Mouse (Mus musculus) splenic B cell, adult 2 months (primary cell): ENCODE data around the gene Nxn.

Experiments used
- DNase-seq: peaks from one replicate; pipeline ENCODE4 v3.0.0-alpha.2; 2011; ENCODE audit warnings: low read depth, low spot score
- H3K27me3 ChIP-seq: 2 replicates; pipeline ENCODE4 v1.6.1; 2012; ENCODE audit warnings: mild to moderate bottlenecking, low read length, moderate library complexity, mixed read lengths; ENCODE audit not compliant: control insufficient read depth, poor library complexity, insufficient read depth, severe bottlenecking
- H3K36me3 ChIP-seq: 2 replicates; pipeline ENCODE4 v1.6.1; 2012; ENCODE audit warnings: mild to moderate bottlenecking, low read length, moderate library complexity, mixed read lengths; ENCODE audit not compliant: control insufficient read depth, poor library complexity, insufficient read depth, severe bottlenecking

Gene Nxn

DNA sequence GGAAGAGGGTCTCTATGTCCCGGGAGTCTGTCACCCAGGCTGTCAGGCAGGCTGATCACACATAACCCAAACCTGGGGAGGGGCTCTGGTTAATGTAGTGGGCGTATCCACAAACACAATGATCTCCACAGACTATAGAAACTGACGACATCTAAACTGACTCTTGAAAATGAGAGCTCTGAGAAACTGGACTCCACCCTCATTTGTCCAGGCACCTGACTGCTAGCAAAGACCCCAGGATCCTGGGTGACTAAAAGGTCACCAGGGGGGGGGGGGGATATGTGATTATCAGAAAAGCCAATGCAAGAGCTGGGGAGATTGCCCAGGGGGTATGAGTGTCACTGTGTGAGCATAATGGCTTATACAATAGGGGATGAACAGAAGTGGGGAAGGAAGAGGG lies 13.2 kb downstream of the Nxn start:
- H3K27me3 ChIP-seq = no peaks in the 10 kb centered on the region; the same call in 1 of the 2 replicates
- DNase-seq = no peak
- H3K36me3 ChIP-seq = no peaks in the 10 kb centered on the region

DNA sequence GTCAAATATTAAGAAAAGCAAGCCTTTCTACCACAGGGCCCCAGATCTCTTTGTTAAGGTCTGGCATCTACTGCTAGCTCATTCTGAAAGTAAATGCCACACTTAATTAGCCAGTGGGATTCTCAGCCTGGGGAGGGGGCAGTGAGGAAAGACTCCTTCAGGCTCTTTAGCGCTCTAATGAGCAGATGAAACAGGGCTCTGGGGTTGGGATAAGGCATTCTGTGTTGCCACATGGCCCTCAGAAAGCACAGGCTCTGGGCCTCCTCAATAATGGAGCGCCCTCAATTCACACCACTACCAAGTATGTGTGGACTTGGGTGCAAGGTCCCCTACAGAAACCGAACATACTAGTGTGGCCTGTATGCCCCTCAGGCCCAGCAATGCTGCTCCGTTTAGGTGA lies 13.9 kb downstream of the Nxn start:
- Histone ChIP-seq H3K27me3 (no peaks in the 10 kb centered on the region; the same call in 1 of the 2 replicates), H3K36me3 (no peaks in the 10 kb centered on the region)
- no peak for DNase-seq

DNA sequence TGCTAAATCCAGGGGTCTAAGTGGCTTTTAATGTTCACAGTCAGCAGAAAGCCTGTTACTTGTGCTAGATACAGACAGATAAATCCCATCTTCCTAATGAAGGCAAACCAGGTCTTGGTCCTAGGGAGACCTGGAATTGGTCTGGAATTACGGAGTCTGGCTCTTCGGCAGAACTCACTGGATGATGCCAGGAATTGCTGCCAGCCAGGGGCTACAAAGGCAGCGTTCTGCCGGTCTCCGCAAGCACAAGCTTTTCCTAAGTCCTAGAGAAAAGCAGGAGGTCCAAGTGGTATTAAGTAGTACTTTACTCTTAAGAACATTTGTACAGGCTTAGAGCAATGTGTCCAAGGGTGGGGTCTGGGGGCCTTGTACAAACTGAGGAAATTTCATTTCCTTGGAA lies 14.6 kb downstream of the Nxn start:
- DNase-seq = no peak
- Histone ChIP-seq H3K27me3 (no peaks in the 10 kb centered on the region; the same call in 1 of the 2 replicates), H3K36me3 (no peaks in the 10 kb centered on the region)

DNA sequence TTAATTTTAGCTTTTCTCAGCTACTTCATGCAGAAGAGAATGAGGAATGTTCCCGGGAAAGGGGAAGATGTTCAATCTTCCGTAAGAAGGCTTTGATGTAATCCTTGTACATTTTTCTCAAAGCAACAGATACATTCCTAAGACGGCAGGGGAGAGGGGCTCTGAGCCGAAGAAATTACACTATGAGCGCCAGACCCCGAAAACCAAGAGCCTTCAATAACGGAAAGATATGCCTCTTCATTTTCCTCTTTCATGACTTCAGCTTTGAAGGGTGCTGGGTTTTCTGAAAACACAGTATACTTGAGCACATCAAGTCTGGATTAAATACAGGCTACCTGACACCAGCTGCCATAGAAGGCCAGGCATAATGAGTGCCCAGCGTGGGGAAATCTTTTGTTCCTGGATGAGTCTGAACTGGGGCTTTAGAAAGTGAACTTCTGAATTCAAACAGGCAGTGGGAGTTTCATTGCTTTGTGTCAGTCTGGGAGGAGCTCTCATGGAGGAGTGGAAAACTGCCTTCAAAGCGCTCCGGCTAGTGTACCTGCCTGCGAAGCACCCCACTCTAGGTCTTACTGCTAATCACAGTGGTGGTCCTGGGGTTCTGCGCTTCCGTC lies 16.1 kb downstream of the Nxn start:
- no peaks in the 10 kb centered on the region for H3K36me3 ChIP-seq
- DNase-seq = no peak
- no peaks in the 10 kb centered on the region; the same call in 1 of the 2 replicates for H3K27me3 ChIP-seq

DNA sequence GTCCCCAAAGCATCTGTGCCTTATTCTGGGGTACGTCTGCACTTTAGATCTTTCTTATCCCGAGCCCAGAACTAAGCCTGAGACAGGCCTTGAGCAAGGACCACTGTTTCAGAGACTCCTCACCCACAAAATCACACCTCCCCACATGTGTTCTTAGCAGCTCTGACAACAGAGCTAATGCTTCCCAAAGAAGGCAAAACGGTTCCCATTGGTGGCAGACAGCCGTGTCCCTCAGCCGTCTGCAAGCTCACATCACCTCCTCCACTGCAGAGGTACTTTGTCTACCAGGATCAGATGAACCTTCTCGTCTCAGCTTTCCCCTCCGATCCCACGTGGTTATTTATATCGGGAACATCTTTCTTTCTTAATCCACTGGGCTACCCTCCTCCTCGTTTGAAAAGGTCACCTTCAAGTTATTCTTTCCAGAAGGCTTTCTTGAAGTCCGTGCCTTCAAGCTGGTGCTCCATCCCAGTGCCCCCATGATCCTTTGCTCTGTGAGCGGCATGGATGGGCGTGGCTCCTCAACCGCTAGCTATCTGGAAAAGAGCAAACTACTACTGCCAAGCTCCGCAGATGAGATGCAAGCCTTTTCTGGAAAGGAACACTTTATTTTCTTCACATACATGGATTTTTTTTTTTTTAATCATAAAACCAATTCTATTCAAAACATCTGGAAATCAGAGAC lies 17.6 kb downstream of the Nxn start:
- H3K27me3 ChIP-seq = no peaks in the 10 kb centered on the region; the same call in 1 of the 2 replicates
- H3K36me3 ChIP-seq = no peaks in the 10 kb centered on the region
- DNase-seq = no peak

DNA sequence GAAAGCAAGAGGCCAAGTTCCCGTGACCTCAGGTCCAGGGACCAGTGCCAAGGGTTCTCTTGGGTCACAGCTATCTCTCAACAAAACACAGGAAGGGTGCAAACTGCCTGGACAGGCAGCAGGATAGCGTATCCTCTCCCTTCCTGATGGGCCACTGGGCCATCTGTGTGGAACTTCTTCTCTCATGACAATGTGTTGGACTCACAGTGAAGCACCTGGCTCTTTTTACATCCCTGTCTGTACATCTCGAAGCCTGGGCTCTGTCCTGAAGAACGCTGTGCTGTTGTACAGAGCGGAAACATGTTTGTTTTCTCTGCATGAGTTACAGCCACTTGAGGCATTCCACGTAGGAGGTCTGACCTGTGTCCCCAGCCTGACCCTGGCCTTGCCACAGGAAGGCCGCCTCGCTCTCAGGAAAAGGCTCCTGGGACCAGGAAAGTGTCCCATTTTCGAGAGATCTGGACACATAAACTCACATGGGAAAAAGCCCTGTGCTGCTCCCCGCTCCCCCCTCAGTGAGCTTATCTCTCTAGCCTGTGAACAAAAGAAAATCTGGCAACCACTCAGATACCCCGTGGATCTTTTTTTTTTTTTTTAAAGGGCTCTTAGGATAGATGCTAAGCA lies 18.9 kb downstream of the Nxn start:
- Histone ChIP-seq H3K27me3 (no peaks in the 10 kb centered on the region; the same call in 1 of the 2 replicates), H3K36me3 (no peaks in the 10 kb centered on the region)
- DNase-seq = no peak

DNA sequence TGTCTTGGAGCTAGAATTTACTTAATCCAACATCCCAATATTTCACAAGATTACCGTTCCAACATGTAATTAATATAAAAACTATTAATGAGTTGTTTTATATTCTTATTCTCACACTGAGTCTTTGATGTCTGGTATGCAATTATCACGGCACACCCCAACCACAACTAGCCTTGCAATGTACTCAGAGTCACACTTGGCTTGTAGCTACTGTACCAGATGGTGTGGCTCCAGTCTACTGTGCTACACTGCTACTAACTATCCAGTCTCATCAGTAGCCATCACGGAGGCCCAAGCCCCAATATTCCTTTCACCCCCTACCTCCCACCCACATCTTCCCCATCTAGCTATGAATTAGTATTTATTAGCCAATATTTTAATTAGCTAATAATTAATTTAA lies 22.5 kb downstream of the Nxn start:
- no peak for DNase-seq
- no peaks in the 10 kb centered on the region for H3K36me3 ChIP-seq
- H3K27me3 ChIP-seq = no peaks in the 10 kb centered on the region

DNA sequence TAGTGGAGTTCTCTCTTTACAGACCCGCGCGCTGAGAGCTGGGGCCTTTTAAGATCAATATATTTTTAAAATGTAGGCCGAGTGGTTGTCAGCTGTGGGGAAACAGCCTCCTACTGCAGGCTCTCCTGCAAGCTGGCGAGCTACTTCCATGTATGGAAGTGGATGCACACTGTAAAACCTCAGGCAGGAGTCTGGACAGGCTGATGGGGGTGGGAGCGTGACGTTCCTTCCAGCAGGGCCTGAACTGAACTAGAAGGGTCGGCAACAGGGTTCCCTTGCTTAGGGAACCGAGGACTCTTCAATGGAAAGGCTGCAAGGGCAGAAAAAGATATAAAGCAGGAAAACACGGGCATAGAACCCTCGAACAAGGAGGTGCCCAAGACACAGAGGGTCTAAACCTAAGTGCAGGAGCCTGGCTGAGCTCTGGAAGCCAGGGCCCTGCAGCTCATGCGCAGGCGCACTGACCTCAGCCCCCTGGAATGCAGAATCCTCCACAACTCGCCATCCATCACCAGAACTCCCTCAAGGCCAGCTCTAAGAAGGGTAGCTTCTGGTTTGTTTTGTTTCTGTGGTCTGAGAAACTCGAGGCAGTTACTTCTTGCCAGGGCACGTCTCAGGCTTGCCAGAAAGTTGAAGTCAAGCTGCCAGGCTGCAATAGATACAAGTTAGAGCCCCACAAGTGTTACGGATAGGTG lies 24.3 kb downstream of the Nxn start:
- H3K36me3 ChIP-seq = no peaks in the 10 kb centered on the region
- H3K27me3 ChIP-seq = no peaks in the 10 kb centered on the region
- no peak for DNase-seq

DNA sequence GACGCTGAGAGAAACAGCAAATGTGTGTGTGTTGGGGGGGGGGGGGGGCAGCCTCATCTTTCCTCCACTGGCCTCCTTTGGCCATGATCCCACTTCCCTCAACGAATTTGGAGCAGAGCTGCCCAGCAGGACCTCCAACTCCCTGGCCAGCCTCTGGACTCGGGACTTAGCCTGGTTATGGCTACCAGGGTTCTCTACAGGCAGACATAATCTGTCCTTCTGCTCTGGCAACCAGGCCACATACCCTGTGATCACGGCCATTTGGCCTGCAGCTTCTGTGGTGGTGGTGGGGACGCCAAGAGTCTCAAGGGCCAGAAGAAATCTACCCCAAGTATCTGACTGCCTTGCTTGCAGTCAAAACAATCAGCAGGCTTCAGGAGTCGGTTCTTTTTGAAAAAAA lies 26.4 kb downstream of the Nxn start:
- no peak for DNase-seq
- Histone ChIP-seq H3K27me3 (no peaks in the 10 kb centered on the region), H3K36me3 (no peaks in the 10 kb centered on the region)

DNA sequence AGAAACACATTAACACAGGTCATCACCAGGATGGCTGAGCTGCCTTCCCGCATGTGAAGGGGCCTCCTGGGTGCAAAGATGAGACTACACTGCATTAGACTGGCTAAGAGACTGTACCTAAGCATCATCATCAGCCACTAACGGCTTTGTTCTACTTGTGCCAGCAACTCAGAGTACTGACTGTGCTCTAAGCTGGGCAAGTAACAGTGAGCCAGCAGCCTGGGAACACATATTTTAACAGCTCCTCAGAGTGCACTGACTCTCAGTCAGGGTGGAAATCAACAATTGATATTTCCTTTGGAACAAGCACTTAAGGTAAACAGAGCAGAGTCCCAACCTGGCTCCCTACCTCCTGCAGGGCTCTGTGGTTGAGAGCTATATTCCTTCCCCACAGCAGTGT lies 26.8 kb downstream of the Nxn start:
- Histone ChIP-seq H3K27me3 (no peaks in the 10 kb centered on the region), H3K36me3 (no peaks in the 10 kb centered on the region)
- DNase-seq = no peak

DNA sequence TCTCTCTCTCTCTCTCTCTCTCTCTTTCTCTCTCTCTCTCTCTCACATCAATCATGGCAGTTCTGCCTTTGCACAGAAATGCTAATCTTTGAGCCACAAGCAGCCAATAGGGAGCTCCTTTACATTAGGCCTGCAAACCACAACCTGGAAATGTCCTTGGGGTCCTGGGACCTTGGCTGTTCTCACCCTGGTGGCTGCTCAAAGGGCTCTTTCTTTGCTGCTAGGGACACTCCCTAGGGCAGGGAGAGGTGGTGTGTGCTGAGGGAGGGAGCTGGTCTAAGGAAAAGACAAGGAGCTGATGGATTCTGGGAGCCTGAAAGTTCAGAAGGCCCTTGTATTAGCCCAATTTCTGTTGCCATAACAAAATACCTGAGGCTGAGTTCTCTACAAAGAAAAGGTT lies 28.4 kb downstream of the Nxn start:
- no peak for DNase-seq
- H3K27me3 ChIP-seq = no peaks in the 10 kb centered on the region

DNA sequence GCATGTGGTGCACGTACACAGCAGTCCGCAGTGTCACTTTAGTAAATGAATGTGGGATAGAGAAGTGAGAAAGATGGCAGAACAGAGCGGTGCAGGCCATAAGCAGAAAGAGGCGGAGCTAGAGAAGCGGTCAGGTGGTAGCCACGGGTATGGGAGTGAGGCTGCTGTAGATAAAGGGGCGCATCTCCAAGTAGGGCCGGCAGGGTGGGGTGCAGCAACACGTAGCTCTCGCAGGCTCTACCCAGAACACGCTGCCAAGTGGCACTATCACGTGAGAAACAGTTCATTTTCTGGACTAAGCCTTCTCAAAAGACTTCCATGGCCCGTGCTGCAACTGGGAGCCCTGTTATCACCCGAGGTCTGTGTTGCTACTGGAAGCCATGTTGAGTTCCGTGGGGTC lies 32.2 kb downstream of the Nxn start:
- DNase-seq = no peak
- Histone ChIP-seq H3K27me3 (no peaks in the 10 kb centered on the region), H3K36me3 (no peaks in the 10 kb centered on the region)

More for the DNA sequence above, 28.4 kb downstream of the Nxn start:
- no peaks in the 10 kb centered on the region for H3K36me3 ChIP-seq

DNA sequence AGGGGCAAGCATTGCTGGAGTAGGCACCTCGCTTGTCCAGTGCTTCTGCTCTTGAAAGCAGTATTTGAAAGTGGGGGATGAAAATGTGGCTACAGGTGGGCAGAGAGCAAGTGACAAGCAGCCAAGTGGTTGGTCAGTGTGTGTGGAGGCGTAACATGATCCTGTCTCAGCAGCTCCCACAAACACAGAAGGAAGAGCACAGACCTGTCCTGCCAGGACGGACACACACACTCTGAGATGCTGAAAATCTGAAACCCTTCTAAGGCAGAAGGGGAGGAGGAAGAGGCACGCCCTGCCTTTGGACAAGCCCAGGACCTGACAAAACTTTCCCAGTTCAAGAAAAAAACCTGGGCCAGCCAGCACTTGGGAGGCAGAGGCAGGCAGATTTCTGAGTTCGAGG lies 34.9 kb downstream of the Nxn start:
- H3K27me3 ChIP-seq = no peaks in the 10 kb centered on the region
- no peak for DNase-seq
- no peaks in the 10 kb centered on the region for H3K36me3 ChIP-seq

DNA sequence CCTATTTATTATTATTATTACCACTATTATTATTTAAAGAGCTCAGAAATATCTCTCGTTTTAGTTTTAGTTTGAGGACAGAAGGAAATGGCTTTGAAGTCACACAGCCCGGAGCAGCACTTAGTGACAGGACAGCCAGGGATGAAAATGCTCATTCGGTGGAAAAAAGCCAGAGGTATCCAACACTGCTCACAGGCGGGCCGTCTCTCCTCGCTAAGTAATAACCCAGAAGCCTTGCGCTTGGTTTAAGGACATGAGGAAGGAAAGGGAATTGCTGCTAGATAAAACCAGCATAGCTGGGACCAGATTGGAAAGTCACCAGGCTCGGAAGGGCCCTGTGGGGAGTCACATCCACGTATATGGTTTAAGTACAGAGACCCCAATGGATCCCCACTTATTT lies 35.3 kb downstream of the Nxn start:
- no peaks in the 10 kb centered on the region for H3K36me3 ChIP-seq
- DNase-seq = no peak
- no peaks in the 10 kb centered on the region for H3K27me3 ChIP-seq

DNA sequence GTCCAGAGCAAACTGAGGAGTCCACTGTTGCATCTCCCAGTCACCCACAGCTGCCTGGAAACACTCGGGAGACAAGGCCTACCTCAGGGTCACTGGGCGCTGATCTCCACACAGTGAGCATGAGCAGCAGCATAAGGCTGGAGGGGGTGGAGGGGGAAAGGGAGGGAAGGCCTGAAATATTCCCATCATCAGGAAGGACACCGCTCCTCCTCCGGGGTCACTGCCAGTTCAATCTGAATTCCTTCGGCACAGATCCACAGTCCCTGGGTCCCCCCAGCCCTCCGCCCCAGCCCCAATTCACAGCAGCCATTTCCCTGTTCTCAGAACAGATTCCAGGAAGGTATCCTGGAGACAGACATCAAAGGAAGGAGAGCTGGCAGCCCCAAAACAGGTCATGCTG lies 35.8 kb downstream of the Nxn start:
- Histone ChIP-seq H3K36me3 (no peaks in the 10 kb centered on the region), H3K27me3 (no peaks in the 10 kb centered on the region)
- no peak for DNase-seq
